Mouse (Mus musculus) intestine, embryonic 14.5 days (tissue): Measurements from ENCODE around the gene Hoxc8. TPM values are rescaled to one million over a fixed set of nuclear protein-coding genes. Genes with fewer than 3 reads are reported as not detected.

Experiments used
- ATAC-seq: fragments of 200-750 bp; cut with Nextera tagmentation; replicated peaks from 2 replicates; pipeline ENCODE4 v1.8.0; 2017; ENCODE audit warnings: low read depth, moderate number of reproducible peaks, moderate TSS enrichment, moderate library complexity; ENCODE audit not compliant: low FRiP score, low TSS enrichment
- DNase-seq: peaks from one replicate; pipeline ENCODE4 v3.0.0-alpha.2; 2018; ENCODE audit warnings: low spot score
- H3K27ac ChIP-seq: fragments of 300-500 bp; sonication (generic); 2 replicates; pipeline ENCODE4 v1.5.1; 2014; ENCODE audit warnings: low read depth, mild to moderate bottlenecking, control low read depth
- H3K27me3 ChIP-seq: fragments of 300-500 bp; sonication (generic); replicated peaks from 2 replicates; pipeline ENCODE4 v1.6.1; 2014; ENCODE audit warnings: low read length, control low read depth; ENCODE audit not compliant: control insufficient read depth, insufficient read depth
- H3K36me3 ChIP-seq: fragments of 300-500 bp; sonication (generic); 2 replicates; pipeline ENCODE4 v1.6.1; 2014; ENCODE audit warnings: low read length, control low read depth; ENCODE audit not compliant: control insufficient read depth, insufficient read depth
- H3K4me1 ChIP-seq: fragments of 300-500 bp; sonication (generic); replicated peaks from 2 replicates; pipeline ENCODE4 v1.6.1; 2014; ENCODE audit warnings: low read length, control low read depth, mixed read lengths; ENCODE audit not compliant: control insufficient read depth, insufficient read depth
- H3K4me2 ChIP-seq: fragments of 300-500 bp; sonication (generic); 2 replicates; pipeline ENCODE4 v1.6.1; 2014; ENCODE audit warnings: low read length
- H3K4me3 ChIP-seq: fragments of 300-500 bp; sonication (generic); 2 replicates; pipeline ENCODE4 v1.5.1; 2014; ENCODE audit warnings: low read depth, low read length, control low read depth, mixed read lengths
- H3K9ac ChIP-seq: fragments of 300-500 bp; sonication (generic); 2 replicates; pipeline ENCODE4 v1.6.1; 2014; ENCODE audit warnings: mild to moderate bottlenecking, low read length
- H3K9me3 ChIP-seq: fragments of 300-500 bp; sonication (generic); 2 replicates; pipeline ENCODE4 v1.6.1; 2016; ENCODE audit warnings: low read length, control low read depth; ENCODE audit not compliant: control insufficient read depth
- WGBS: fragments of 180-500 bp; shearing (Covaris S2); extraction: QIAGEN DNeasy Blood & Tissue Kit; methylation state at CpG from one replicate; pipeline ENCODE4 v1.1.7; 2014; 5-methylcytosine and 5-hydroxymethylcytosine counted together
- polyA plus RNA-seq: library from polyadenylated mRNA; unstranded; fragments of >200 nt; fragmentation: Nextera tagmentation; extraction: Ambion mirVana; gene quantifications from 2 replicates; pipeline ENCODE4 v1.2.1, GENCODE M21; 2014

The Hoxc8 gene
- polyA plus RNA-seq, 1 experiment from 2014 or later, result 9.5 TPM

DNA sequence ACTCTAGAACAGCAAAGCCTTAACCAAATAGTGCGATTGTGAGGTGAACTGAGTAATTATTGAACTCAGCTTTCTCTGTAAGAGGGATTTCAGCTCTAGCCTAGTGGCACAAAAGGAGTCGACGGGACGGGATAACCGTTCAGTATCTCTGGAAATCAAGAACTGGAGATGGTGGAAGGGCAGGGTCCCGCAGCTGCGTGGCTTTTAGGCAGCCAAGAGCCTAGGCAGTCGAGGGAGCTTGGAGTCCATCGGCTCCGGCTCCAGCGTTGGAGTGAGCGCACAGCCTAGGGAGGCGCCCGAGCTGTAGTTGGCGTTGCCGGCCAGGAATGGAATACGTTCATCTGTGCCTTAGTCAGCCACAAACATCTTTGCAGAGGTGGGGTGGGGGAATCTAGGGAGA, 14.9 kb downstream of the Hoxc8 start:
- WGBS, result under 1% methylated on average over 17 of the region's 17 CpGs
- ATAC-seq (no peak), DNase-seq (no peak)
- Histone ChIP-seq H3K9ac (peak overlapping the region; percentile 51), H3K27ac (peak overlapping the region; percentile 70), H3K4me1 (peaks cover 28% of the 10 kb centered on the region), H3K9me3 (no peaks in the 10 kb centered on the region), H3K36me3 (no peaks in the 10 kb centered on the region), H3K4me2 (peak overlapping the region; percentile 46), H3K4me3 (peak overlapping the region; percentile 1; the same call in 1 of the 2 replicates), H3K27me3 (peaks cover 98% of the 10 kb centered on the region)

DNA sequence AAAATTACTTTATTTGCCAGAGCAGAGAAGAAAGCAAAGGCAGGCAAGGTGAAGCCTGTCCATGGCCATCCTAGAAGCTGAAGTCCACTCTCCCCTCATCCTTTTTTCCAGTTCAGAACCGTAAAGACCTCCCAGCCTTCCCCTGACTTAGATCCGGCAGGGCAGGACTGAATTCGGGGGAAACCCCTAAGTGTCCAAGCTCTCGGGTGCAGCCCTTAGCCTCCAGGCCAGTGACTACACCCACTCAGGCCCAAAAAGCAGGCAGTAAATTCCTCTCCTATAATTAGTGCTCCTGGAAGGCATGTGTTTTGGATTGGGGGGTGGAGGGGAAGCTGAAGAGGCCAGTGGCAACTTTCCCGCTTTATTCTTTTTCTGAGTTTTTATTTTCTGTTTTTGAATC, 15.4 kb downstream of the Hoxc8 start:
- Histone ChIP-seq H3K4me3 (0 out of 2 replicates have a peak overlapping the region, but pooled peaks have one; percentile 1), H3K9me3 (no peaks in the 10 kb centered on the region), H3K36me3 (no peaks in the 10 kb centered on the region), H3K4me1 (peaks cover 28% of the 10 kb centered on the region), H3K27ac (peak overlapping the region; percentile 70), H3K4me2 (peak overlapping the region; percentile 46), H3K9ac (peak overlapping the region; percentile 51), H3K27me3 (peaks cover 96% of the 10 kb centered on the region)
- ATAC-seq (no peak), DNase-seq (no peak)
- 16% methylated on average over 5 of the region's 5 CpGs for WGBS

DNA sequence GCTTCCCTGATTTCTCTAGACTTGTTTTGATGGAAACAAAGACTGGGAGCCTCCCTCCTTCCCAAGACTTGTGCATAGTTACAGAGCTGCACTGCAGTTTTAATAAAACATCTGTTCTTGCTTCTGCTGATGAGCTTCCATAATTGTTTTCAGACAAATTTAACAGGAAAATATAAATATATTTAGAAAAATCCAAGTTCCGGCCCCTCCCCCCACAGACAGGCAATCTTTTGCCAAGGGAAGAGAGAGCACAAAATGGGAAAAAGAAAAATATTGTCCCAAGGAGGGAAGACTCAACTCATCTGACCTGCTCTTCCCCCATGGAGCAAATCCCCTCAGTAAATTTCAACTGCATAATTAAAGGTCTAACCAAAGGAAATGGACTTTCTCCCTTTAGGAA, 15.9 kb downstream of the Hoxc8 start:
- peak overlapping the region; percentile 70 for H3K27ac ChIP-seq
- H3K27me3 ChIP-seq, result peaks cover 96% of the 10 kb centered on the region
- H3K4me1 ChIP-seq, result peaks cover 31% of the 10 kb centered on the region
- no peak overlapping the region for H3K4me3 ChIP-seq
- no peaks in the 10 kb centered on the region for H3K9me3 ChIP-seq
- H3K9ac ChIP-seq, result no peak overlapping the region
- ATAC-seq (no peak), DNase-seq (no peak)
- peak overlapping the region; percentile 46 for H3K4me2 ChIP-seq
- WGBS, result 19% methylated on average over 1 of the region's 1 CpGs
- H3K36me3 ChIP-seq, result no peaks in the 10 kb centered on the region

DNA sequence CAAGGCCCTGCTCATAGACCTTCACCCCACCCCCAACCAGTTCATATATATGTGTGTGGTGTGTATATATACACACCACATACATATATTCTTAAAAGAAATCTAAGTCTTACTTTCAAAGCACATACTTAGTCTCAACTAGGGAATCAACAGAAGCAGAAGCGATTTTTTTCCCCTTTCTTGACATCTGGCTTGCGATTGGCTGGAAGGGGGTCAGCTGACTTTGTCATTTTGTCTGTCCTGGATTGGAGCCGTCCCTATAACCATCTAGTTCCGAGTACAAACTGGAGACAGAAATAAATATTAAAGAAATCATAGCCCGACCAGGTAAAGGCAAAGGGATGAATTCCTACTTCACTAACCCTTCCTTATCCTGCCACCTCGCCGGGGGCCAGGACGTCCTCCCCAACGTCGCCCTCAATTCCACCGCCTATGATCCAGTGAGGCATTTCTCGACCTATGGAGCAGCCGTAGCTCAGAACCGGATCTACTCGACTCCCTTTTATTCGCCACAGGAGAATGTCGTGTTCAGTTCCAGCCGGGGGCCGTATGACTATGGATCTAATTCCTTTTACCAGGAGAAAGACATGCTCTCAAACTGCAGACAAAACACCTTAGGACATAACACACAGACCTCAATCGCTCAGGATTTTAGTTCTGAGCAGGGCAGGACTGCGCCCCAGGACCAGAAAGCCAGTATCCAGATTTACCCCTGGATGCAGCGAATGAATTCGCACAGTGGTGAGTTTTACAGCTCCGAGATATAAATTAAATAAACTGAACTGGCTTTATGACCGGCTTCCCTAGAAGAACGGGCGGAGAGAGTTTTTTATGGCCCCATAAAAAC, 19.1 kb downstream of the Hoxc8 start:
- no peaks in the 10 kb centered on the region for H3K36me3 ChIP-seq
- peak overlapping the region; percentile 69 for H3K9ac ChIP-seq
- H3K27ac ChIP-seq, result peak overlapping the region; percentile 71
- H3K4me2 ChIP-seq, result peak overlapping the region; percentile 62
- DNase-seq (no peak), ATAC-seq (0 out of 2 replicates have a peak, but pooled peaks have one; percentile 11)
- peaks cover 40% of the 10 kb centered on the region for H3K4me1 ChIP-seq
- peak overlapping the region; percentile 47 for H3K4me3 ChIP-seq
- H3K27me3 ChIP-seq, result peaks cover 89% of the 10 kb centered on the region
- 1% methylated on average over 27 of the region's 27 CpGs for WGBS
- H3K9me3 ChIP-seq, result no peaks in the 10 kb centered on the region

DNA sequence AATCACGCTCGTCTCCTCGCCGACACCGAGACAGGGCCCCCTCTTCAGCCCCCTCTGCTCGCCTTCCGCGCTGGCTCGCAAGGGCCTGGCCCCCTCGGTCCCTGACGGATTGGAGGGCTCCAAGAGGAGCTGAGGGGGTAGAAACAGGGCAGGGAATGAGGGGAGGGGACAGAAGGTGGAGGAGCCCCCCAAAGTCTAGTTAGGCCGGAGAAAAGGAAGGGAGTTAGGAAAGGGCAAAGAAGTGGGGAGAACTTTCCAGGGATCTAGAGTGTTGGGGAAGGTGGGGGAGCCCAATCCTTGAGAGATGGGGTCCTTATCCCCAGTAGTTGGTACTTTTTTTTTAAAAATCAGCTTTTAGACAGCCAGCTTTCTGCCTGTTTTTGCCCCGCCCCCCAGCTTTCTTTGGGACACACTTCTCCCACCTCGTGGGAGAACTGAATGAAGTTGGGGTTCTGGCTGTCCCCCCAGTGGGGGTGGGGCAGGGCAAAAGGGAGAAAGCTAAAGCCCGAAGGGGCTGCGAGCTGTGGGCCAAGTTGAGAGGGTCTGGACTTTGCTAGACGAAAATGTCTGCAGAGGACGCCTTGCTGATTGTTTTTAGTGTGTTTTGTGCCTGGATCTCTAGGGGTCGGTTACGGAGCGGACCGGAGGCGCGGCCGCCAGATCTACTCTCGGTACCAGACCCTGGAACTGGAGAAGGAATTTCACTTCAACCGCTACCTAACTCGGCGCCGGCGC, 19.9 kb downstream of the Hoxc8 start:
- no peak for ATAC-seq
- Histone ChIP-seq H3K4me3 (peak overlapping the region; percentile 47), H3K9ac (peak overlapping the region; percentile 69), H3K4me2 (peak overlapping the region; percentile 62), H3K27me3 (peaks cover 89% of the 10 kb centered on the region), H3K9me3 (no peaks in the 10 kb centered on the region), H3K4me1 (peaks cover 36% of the 10 kb centered on the region), H3K36me3 (no peaks in the 10 kb centered on the region), H3K27ac (peak overlapping the region; percentile 71)
- WGBS, result 3% methylated on average over 31 of the region's 31 CpGs
- no peak for DNase-seq

DNA sequence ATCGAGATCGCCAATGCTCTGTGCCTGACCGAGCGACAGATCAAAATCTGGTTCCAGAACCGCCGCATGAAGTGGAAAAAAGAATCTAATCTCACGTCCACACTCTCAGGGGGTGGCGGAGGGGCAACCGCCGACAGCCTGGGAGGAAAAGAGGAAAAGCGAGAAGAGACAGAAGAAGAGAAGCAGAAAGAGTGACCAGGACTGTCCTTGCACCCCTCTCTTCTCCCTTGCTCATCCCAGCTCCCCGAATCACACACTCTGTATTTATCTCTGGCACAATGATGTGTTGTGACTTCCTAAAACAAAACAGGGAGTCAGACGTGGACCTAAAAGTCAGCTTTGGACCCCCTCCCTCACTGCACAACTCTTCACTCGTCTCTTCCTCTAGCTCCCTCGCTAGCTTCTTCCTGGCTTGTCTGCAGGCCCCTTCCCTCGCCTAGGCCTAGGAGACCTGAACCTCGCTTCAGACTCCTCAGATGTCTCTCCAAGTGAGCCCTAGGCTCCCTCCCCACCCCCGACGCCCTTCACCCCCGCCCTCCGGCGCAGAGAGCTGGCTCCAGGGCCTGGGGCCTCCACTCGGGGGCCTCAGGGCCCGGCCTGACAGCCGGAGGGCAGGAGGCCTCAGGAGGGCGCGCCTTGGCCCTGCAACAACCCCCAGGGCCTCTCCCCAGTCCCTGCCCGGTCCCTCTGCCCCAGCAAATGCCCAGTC, 20.6 kb downstream of the Hoxc8 start:
- H3K27ac ChIP-seq, result peak overlapping the region; percentile 71
- peak overlapping the region; percentile 47 for H3K4me3 ChIP-seq
- peaks cover 34% of the 10 kb centered on the region for H3K4me1 ChIP-seq
- H3K4me2 ChIP-seq, result peak overlapping the region; percentile 62
- WGBS, result 8% methylated on average over 28 of the region's 28 CpGs
- H3K27me3 ChIP-seq, result peaks cover 89% of the 10 kb centered on the region
- DNase-seq (no peak), ATAC-seq (no peak)
- H3K9me3 ChIP-seq, result no peaks in the 10 kb centered on the region
- no peaks in the 10 kb centered on the region for H3K36me3 ChIP-seq
- H3K9ac ChIP-seq, result peak overlapping the region; percentile 69

DNA sequence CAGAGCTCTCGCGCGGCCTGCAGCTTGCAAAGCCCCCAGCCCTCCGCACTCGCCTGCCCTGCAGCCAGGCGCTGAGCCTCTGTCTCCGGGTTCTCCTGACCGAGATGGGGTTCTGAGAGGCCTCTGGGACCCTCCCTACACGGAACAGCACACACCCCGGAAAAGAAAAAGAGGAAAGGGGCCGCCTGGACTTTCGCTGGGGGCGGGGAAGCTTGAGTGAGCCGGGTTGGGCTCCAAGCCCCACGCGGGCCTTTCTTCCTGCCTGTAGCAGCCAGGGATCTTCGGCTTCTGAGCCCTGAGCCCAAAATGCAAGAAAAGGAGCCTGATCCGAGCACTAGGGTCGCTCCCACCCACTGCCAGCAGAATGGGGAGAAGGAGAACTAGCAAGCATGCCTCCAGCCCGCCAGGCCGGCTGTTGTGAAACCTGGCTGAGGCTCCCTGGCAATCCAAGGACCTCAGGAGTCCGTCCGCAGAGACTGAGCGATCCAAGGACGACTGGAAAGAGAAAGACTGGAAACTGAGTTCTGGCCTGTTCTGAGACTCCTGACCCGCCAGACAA, 21.6 kb downstream of the Hoxc8 start:
- DNase-seq, result no peak
- peak overlapping the region; percentile 70 for H3K27ac ChIP-seq
- peaks cover 89% of the 10 kb centered on the region for H3K27me3 ChIP-seq
- H3K36me3 ChIP-seq, result no peaks in the 10 kb centered on the region
- H3K4me2 ChIP-seq, result peak overlapping the region; percentile 62
- H3K4me3 ChIP-seq, result peak overlapping the region; percentile 47
- WGBS, result 12% methylated on average over 26 of the region's 26 CpGs
- H3K9me3 ChIP-seq, result no peaks in the 10 kb centered on the region
- peaks cover 31% of the 10 kb centered on the region for H3K4me1 ChIP-seq
- peak overlapping the region; percentile 69 for H3K9ac ChIP-seq
- ATAC-seq, result no peak
